Mouse (Mus musculus): ENCODE measurements at regions not wholly inside any gene's neighbourhood (a gene's known extent, or its start where the extent isn't known, plus 50 kb on each side); places are given as distances from the start of the nearest gene placed in this dataset.

DNA sequence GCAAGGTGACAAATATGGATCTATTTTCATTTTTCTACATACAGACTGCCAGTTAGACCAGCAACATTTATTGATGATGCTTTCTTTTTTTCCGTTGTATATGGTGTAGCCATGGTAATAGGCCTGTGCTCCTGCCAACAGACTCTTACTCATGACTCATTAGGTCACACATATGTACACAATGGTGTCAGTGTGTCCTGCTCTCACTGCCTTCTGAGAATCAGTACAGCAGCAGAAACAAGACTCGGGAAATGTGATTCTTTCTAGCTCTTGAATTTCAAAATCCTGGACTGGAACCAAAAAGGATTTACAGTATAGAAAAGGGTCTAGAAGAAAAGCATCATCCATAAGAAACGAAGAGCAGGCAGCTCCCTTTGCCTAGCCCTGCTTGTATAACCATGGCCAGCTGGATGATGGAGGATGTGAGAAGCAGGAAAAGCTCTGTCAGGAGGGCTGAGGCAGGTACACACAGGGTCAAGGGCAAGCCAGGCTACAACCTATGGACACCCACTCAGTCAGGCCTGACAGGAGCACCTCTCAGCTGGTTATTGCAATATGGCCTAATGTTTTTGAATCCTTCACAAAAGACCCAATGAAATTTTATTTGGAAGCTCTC, 132.2 kb downstream of the Tmem17 start:
- no peak for DNase-seq (ENCODE audit: low read depth)

DNA sequence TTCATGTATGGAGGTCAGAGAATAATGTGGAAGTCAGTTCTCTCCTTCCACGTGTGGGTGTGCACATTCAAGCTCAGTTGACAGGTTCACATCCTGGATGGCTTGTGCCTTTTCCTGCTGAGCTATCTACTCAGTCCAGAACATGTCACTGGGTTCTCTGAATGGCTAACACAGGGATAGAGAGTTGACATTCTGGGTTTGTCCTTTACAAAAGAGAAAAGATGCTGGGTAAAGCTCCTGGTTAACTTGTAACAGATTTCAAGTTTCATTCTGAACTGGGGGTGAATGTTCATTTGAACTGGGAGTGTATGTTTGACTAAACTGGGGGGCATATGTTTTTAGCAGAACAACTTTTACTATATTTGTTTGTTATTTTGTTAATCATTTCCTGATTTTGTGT, 133.0 kb downstream of the Tmem17 start:
- no peak for DNase-seq (ENCODE audit: low read depth)

DNA sequence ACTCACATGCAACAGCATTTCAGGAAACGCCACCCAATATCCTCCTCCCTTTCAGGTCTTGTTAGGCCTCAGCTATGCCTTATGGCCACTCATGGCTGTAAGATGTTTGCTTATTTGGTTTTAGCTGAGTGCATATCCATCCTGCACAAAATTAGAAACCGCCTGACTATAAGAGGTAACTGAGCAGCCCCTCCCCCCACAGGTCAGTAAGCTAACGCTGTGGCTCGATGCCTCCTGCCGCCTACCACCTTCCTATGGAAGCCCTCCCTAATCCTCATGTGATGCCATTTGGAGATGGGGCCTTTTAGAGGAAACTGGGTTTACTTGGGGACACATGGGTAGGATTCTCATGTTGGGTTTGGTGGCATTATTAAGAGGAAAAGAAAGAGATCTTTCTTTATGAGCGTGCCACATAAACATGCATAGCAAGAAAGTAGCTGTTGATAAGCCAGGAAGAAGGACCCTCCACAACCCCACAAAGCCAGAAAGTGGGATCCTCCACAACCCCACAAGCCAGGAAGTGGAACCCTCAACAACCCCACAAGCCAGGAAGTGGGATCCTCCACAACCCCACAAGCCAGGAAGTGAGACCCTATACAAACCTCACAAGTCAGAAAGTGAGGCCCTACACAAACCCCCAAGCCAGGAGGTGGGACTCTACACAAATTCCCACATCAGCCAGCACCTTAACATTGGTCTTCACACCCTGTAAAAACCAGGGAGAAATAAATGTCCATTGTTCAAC, 134.5 kb downstream of the Tmem17 start:
- DNase-seq (ENCODE audit: low read depth): no peak

DNA sequence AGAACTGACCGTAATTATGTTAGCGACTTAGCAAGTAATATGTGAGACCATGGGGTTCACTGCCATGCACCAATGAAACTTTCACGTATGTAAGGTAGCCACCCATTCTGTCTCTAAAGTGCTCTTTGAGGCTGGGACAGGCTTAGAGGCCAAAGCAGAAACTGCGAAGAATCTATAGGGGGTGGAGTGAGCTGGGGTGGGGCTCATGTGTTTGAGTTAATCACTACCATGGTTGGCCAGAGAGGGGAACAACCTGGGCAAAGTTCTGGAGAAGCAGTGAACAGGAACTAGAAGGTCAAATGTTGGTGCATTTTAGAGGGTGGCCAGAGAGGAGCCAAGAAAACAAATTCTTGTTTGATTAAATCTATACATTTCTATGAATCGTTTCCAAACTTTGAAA, 136.4 kb downstream of the Tmem17 start:
- no peak for DNase-seq (ENCODE audit: low read depth)

DNA sequence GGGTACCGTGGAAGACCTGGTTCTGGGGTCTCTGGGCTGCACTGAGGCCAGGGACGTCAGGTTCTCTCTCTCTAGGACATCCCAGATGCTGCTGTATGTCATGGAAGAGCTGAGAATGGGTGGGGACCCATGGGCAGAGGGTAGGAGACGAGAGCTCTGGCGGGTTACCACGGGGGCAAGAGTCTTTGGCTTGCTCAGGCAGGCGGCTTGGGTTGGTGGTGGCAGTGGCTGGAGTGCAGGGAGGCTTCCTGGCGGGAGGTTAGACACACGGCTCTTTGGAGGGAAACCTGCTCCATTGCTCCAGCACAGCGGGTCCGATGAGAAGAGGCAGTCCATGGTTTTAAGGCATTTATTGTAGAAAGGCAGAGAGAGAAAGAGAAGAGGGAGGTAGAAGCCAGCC, 138.9 kb downstream of the Tmem17 start:
- DNase-seq (ENCODE audit: low read depth): no peak

DNA sequence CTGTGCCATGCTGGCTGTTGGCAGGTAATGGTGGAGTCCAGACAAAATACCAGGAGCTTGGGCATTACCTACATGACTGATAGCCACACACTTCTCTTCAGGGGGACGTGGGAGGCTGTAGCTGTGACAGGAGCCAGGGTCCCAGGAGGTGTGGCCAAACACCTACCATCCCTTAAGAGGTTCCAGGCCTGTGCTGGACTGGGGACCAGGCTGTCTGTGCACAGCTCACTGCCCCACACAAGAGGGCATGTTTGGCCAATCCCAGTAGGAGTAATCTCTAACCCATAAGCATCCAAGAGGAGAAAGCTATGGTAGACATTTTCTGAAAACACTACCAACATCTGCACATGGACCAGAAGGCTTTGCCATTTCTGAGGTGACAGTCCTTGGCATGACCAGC, 139.4 kb downstream of the Tmem17 start:
- DNase-seq (ENCODE audit: low read depth): no peak

DNA sequence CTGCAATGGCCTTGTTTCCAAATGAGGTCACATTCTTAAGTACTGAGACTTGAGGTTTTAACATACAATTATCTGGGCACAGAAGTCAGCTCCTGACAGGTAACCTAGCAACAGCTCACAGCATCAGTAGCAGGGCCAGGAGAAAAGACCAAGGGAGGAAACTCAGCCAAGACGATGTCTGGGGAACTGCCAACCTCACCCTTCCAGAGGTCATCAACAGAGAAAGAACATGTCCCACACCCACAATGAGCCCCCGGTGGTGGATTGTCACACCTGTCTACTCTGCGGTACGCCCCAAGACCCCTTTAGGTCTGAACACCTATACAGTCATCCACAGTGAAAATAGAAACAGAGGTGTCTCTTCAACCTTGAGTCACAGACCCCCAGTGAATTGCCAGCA, 140.0 kb downstream of the Tmem17 start:
- DNase-seq (ENCODE audit: low read depth): no peak

DNA sequence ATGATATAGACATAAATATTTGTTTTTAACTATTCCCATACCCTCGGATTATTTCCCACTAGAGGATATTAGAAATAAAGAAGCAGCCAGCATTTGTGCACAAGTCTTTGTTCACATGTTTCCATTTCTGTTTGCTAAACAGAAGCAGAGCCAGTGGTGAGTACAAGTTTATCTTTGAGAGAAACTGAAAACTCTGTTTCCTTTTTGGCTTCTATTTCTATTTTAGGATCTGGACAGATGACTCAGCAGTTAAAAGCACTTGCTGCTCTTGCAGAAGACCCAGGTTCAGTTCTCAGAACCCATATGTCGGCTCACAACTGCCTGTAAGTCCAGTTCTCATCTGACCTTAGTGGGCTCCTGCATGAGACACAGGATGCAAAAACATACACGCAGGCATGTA, 141.0 kb downstream of the Tmem17 start:
- no peak for DNase-seq (ENCODE audit: low read depth)

DNA sequence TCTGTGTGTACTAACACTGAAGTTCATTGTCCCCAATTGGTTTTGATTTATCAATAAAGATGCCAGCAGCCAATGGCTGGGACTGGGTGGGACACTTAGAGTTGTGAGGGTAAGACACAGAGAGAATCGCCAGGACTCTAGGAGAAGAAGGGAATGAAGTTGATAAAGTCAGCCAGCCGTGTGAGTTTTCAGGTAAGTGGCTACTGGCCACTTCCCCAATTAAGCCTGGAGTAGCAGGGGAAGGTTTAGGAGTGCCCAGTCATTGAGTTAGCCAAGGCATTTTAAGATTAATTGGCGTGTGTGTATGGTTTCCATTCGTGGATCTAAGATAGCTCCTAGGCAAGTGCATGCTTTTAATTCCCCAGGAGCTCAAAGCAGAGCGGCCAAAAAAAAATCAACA, 141.5 kb downstream of the Tmem17 start:
- no peak for DNase-seq (ENCODE audit: low read depth)

DNA sequence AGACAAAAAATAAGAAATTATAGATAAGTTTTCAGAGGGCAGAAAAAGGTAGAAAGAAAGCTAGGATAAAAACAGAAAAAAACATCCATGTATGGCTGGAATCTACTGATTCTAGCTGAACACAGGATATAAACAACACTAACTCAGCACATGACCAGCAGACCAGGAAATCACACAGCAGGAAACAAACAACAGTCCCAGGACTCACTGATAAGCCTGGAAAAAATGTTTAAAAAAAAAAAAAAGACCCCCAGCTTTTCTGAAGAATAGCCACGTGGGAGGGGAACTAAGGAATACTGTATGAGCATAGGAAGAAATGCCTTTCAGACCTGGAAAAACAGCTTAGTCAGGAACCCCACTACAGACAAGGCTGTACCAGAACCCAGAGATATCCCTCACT, 145.7 kb downstream of the Tmem17 start:
- no peak for DNase-seq (ENCODE audit: low read depth)

DNA sequence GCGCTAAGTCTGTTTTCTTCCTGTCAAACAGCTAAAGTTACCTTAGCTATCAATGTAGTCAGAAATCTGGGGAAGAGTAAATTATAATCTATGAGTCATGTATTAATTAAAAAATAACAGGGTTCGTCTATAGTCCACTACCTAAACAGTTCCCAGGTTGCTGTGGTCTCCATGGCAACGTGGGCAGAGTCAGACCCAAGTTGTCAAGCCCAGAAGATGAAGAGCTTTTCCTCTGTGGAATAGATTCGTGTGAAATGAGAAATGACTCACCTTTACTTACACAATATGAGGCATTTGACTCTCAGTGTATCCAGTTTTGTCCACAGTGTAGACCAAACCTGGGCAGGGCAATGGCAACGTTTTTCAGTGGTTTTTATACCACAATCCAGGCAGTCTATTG, 149.2 kb downstream of the Tmem17 start:
- no peak for DNase-seq (ENCODE audit: low read depth)

DNA sequence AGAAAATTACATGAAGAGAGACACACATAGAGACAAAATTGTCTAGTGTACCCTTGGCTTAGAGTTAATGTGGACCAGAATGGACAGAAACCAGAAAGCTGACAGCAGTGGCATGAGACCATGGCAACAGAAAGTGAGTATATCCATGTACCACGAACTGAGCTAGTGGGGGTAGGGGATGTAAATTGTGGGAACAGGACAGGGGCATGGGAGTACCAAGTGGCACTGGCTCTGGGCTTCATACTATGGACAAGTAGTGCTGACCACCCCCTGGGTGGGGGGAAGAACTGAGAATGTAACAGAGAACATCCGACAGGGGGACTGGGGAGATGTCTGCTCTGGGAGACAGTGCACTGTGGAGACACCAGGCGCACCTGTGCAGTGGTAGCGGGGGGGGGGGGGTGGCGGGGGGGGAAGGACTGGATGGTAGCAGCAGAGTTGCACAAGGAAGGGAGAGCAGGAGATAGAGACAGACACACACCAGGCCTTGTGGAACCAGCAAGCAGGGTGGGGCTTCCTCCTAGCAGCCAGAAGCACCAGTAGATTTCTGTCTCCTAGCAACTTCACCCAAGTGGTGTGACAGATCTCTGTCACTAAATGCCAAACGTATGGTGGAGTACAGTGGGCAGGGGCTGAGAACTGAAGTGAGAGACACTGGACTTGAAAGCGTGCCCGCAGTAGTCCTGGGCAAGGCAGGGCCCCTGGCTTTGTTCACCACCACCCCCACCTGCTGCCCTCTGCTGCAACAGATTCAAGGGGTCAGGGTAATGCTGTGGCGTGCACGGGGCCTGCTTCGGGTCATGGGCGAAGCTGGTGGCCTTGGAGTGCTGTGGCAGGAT, 150.0 kb downstream of the Tmem17 start:
- no peak for DNase-seq (ENCODE audit: low read depth)

DNA sequence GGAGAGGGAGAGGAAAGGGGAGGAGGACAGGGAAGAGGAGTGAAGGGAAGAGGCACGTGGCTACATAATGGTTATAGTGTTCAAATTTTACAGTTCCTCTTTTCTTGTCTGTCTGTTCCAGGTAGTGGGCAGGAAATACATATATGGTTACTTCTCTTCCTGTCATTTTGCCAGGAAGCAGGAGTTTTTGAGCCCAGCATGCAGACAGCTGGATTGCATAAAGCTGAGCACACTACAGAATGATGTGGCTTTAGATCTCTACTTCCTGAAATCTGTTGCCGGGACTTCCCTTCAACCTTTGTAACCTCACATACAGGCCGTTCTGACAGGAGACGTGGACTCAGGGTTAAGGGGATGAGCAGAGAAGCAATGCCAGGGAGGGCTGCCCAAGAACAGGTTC, 154.1 kb downstream of the Tmem17 start:
- no peak for DNase-seq (ENCODE audit: low read depth)

DNA sequence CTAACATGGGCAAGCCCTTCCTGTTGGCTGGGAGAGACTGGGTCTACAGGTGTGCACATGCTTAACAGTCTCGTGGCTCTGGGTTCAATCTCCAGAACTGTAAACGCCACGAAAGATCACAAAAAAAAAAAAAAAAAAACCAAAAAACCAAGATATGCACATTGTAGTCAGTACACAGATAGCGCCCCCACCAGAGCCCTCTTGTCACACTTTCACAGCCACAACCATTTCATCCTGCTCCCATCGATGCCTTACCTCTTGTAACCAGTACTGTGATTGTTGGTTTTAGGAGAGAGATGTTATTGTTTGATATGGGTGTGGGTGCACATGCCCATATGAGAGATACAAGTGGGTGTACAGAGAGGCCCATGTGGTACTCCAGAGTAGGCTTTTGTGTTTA, 154.5 kb downstream of the Tmem17 start:
- DNase-seq (ENCODE audit: low read depth): peak; percentile 49

DNA sequence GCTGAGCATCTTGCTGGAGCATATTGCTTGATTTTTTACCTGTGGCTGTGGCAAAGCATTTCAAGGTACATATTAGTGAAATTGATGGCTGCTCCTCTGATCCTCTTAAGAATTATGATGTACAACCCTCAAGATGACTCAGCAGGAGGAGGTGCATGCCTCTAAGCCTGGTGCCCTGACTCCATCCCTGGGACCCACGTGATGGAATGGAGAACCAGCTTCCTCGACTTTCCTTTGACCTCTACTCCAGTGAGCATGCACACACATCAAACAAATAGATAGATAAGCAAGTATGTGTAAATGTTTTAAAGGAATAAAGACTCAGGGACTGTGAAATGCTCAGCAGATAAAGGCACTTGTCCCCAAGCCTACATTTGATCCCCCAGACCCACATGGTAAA, 156.3 kb downstream of the Tmem17 start:
- DNase-seq (ENCODE audit: low read depth): no peak

DNA sequence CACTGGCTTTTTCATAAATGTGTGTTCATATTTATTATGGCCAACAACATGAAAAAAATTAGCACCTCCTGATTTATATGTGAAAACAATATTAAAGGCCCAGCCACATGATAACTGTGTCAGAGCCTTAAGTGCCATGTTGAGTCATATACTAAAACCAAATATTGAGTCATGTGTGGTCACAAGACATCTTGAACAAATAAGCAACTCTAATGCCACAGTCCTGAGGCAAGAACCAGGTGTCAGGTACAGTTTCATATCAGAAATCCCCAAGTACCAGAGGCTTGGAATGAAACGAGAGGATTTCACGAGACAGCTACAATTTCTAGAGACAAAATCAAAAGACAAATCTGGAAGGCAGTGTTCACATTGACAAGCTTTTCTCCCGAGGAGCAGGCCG, 157.4 kb downstream of the Tmem17 start:
- no peak for DNase-seq (ENCODE audit: low read depth)

DNA sequence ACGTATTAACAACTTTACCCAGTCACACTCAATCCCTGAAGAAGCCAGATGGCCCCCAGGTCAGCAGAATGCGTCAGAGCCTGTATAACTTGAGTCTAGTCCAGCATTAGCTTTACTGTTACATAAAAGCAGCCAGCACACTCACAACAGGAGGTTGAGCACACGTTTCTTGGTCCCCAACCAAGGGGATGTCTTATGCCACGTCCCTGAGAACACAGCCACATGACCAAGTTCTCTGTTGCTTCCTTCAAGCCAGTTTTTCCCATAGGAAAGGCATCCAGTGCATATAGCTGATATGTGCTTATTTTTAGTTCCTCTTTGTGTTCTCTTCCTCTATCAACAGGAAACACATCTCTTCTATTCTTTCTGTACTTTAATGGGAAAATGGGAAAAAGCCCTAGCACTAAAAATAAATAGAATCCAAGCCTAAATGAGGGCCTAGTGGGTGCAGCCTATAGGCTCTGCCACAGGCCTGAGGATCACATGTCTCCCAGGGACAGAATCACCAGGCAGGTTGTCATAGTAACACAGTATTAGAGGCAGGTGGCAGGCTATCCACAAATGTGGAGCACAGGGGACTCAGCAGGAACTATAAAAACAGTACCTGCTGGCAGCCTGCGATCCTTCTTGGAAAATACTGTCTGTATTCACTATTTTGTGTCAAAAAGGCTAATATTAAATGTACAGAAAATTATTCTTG, 160.1 kb downstream of the Tmem17 start:
- no peak for DNase-seq (ENCODE audit: low read depth)

DNA sequence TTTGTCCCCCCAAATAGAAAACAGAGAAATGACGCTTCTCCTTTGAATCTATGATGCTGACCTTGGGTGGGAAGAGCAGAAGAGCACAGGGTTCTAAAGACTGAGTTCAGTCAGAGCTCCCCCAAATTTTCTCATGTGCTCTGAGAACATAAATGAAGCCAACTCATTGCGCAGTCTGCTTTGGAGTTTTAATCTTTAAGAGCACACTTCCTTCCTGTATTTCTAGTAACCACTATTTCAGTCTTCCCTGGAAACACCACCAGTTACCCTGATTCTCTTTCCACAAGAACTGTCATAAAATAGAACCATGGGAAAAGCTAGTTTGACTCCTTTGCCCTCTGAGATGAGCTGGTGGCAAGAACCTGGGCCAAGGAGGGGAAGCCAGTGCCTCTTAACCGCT, 163.2 kb downstream of the Tmem17 start:
- DNase-seq (ENCODE audit: low read depth): no peak

DNA sequence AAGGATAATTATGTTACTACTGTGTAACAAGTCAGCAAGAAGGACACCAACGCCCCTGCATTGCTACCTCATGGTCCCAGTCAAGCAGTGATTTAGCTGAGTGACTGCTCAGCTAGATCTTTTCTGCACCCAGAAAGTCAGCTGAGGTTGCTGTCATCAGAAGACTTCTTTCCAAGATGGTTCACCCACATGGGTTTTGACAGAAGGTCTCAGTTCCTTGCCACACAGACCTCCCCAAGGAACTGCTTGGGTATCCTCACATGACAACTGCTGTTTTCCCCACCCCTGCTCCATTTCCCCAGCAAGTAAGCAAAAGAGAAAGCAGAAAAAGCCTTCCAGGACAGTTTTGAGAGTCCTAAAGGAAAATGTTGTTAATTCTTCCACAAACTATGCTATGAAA, 163.9 kb downstream of the Tmem17 start:
- no peak for DNase-seq (ENCODE audit: low read depth)

DNA sequence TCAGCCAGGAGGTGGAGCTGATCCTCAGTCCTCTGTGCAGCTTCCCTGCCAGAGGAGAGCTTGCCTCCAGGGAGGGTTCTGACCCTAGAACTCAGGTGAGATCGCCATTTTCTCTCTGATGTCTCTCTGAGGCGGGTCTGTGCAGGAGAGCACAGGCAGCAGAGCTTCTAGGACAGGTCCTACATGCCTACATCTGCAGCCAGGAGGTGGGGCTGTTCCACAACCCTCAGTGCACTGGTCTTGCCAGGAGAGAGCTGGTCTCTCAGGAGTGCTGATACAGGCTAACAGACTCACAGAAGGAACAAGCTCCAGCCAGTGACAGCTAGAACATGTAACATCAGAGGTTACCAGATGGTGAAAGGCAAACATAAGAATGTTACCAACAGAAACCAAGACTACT, 165.4 kb downstream of the Tmem17 start:
- peak; percentile 64 for DNase-seq (ENCODE audit: low read depth)

DNA sequence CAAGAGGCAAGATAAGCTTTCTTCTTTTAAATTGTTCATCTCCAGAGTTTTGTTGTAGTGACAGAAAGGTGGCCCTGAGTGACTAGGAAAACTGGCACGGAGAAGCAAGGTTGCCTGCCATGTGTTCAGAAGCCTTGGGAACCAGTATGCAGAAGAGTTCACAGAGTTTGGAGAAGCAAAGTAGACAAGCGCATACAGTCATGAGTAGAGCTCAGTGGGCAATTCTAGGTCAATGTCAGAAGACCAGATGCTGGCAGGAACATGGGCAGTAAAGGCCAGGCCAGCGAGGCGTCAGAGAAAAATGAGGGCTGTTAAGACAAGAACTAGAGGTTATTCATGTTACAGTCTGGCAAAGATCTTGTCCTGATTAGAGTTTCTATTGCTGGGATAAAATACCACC, 172.7 kb downstream of the Tmem17 start:
- DNase-seq (ENCODE audit: low read depth): no peak

DNA sequence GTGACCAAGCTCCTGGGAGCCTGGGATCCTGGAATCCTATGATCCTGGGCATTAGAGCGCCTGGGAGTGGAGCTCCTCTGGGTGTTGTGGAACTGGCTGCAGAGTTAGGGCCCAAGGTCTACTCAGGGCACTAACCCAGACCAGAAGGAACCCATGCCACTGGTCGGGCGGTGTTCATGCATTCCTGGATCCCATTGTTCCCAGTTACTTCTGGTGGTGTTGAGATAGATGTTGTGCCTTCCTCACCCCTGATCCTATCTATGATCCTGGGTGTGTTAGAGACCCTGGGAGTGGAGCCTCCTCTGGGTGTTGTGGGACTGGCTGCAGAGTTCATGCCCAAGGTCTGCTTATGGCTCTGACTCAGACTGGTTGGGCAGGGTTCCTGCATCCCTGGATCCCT, 169.9 kb downstream of the B3gnt2 start:
- no peak for DNase-seq (ENCODE audit: low read depth)
